ENCODE assay signal across 8 mouse cellular contexts in genomic region chr13:112660574-112661381, GRCm38 (mm10). TPM values are rescaled to one million over a fixed set of nuclear protein-coding genes. Genes with fewer than 3 reads are reported as not detected.
A peak's percentile ranks its signal among the peaks of the same experiment; 100 is the strongest.
DNase-seq lines count a peak whose midpoint lies in the region; ATAC-seq lines count a peak whose summit lies in the region.

Gene Slc38a9 (plus strand): TSS chr13:112660751.

- no peaks in the 10 kb centered on the region for H3K36me3 ChIP-seq in forebrain, embryonic 11.5 days (ENCODE audit: control insufficient read depth, insufficient read depth, low read length)
- no peaks in the 10 kb centered on the region for H3K36me3 ChIP-seq in heart, embryonic 16.5 days (ENCODE audit: control insufficient read depth, insufficient read depth)
- no peaks in the 10 kb centered on the region; the same call in 1 of the 2 replicates for H3K36me3 ChIP-seq in liver, embryonic 15.5 days (replicated peaks)
- no peaks in the 10 kb centered on the region for H3K36me3 ChIP-seq in neural tube, embryonic 12.5 days

- H3K27me3 ChIP-seq in forebrain, embryonic 11.5 days (ENCODE audit: control insufficient read depth, insufficient read depth, low read length): no peaks in the 10 kb centered on the region
- H3K27me3 ChIP-seq in heart, embryonic 16.5 days (ENCODE audit: control insufficient read depth, insufficient read depth, low read length): no peaks in the 10 kb centered on the region
- no peaks in the 10 kb centered on the region for H3K27me3 ChIP-seq in liver, embryonic 15.5 days
- no peaks in the 10 kb centered on the region for H3K27me3 ChIP-seq in neural tube, embryonic 12.5 days (replicated peaks)

- under 1% methylated on average over 33 of the region's 33 CpGs for WGBS in forebrain, embryonic 11.5 days
- WGBS in heart, embryonic 16.5 days: under 1% methylated on average over 33 of the region's 33 CpGs
- under 1% methylated on average over 33 of the region's 33 CpGs for WGBS in liver, embryonic 15.5 days (ENCODE audit: insufficient replicate concordance)
- WGBS in neural tube, embryonic 12.5 days: under 1% methylated on average over 33 of the region's 33 CpGs

- peak; percentile 99 for ATAC-seq in forebrain, embryonic 11.5 days (replicated peaks; ENCODE audit: low FRiP score)
- peak; percentile 97 for ATAC-seq in heart, embryonic 16.5 days (replicated peaks; ENCODE audit: extremely low read depth, insufficient read depth, low FRiP score)
- ATAC-seq in liver, embryonic 15.5 days (ENCODE audit: insufficient read depth): peak; percentile 99
- ATAC-seq in neural tube, embryonic 12.5 days (ENCODE audit: low FRiP score, low read depth): peak; percentile 99

- H3K9ac ChIP-seq in forebrain, embryonic 11.5 days (ENCODE audit: low read length): peak within 1 kb of the TSS; percentile 70
- H3K9ac ChIP-seq in heart, embryonic 16.5 days (ENCODE audit: low read length): peak within 1 kb of the TSS; percentile 85
- peak within 1 kb of the TSS; percentile 90 for H3K9ac ChIP-seq in liver, embryonic 15.5 days
- peak within 1 kb of the TSS; percentile 66 for H3K9ac ChIP-seq in neural tube, embryonic 12.5 days

- no peaks in the 10 kb centered on the region; the same call in 1 of the 2 replicates for H3K4me1 ChIP-seq in forebrain, embryonic 11.5 days (replicated peaks; ENCODE audit: control insufficient read depth, insufficient read depth, low read length)
- peaks cover 7% of the 10 kb centered on the region for H3K4me1 ChIP-seq in heart, embryonic 16.5 days (ENCODE audit: control insufficient read depth, insufficient read depth, low read length)
- peaks cover 16% of the 10 kb centered on the region for H3K4me1 ChIP-seq in liver, embryonic 15.5 days (replicated peaks)
- H3K4me1 ChIP-seq in neural tube, embryonic 12.5 days: peaks cover 9% of the 10 kb centered on the region; the same call in 1 of the 2 replicates

- peak within 1 kb of the TSS; percentile 69 for H3K4me3 ChIP-seq in forebrain, embryonic 11.5 days (ENCODE audit: low read depth, low read length)
- H3K4me3 ChIP-seq in heart, embryonic 16.5 days (ENCODE audit: low read length): peak within 1 kb of the TSS; percentile 83
- peak within 1 kb of the TSS; percentile 80 for H3K4me3 ChIP-seq in liver, embryonic 15.5 days (replicated peaks)
- H3K4me3 ChIP-seq in neural tube, embryonic 12.5 days: peak within 1 kb of the TSS; percentile 59

- H3K4me2 ChIP-seq in forebrain, embryonic 11.5 days (ENCODE audit: low read depth, low read length, severe bottlenecking): peak within 1 kb of the TSS; percentile 62
- peak within 1 kb of the TSS; percentile 84 for H3K4me2 ChIP-seq in heart, embryonic 16.5 days (ENCODE audit: low read depth, low read length)
- H3K4me2 ChIP-seq in liver, embryonic 15.5 days: peak within 1 kb of the TSS; percentile 76
- H3K4me2 ChIP-seq in neural tube, embryonic 12.5 days (replicated peaks): peak within 1 kb of the TSS; percentile 79

- H3K27ac ChIP-seq in forebrain, embryonic 11.5 days (ENCODE audit: low read depth, low read length): no peak within 1 kb of the TSS
- H3K27ac ChIP-seq in heart, embryonic 16.5 days (ENCODE audit: low read length): peak within 1 kb of the TSS; percentile 74
- H3K27ac ChIP-seq in liver, embryonic 15.5 days (replicated peaks): peak within 1 kb of the TSS; percentile 78
- H3K27ac ChIP-seq in neural tube, embryonic 12.5 days: no peak within 1 kb of the TSS

- peak; percentile 83 to 90 for DNase-seq in CD8-positive naive resting alpha-beta T cell, adult 2 months (ENCODE audit: low read depth in 2 of 2, low spot score in 2 of 2)
- peak; percentile 86 for DNase-seq in c-Kit-positive CD71-negative TER-119-negative erythroid progenitor cells, embryonic 14.5 days (ENCODE audit: low read depth)
- peak; percentile 95 for DNase-seq in forebrain, embryonic 11.5 days (ENCODE audit: low spot score)
- DNase-seq in kidney, postnatal 36 days: peak; percentile 97
- DNase-seq in telencephalon, adult 2 months (ENCODE audit: low read depth, low spot score): peak; percentile 95

- no peaks in the 10 kb centered on the region for H3K9me3 ChIP-seq in forebrain, embryonic 11.5 days (ENCODE audit: control insufficient read depth, low read length)
- no peaks in the 10 kb centered on the region for H3K9me3 ChIP-seq in heart, embryonic 16.5 days (replicated peaks; ENCODE audit: control insufficient read depth, low read length)
- H3K9me3 ChIP-seq in liver, embryonic 15.5 days (replicated peaks): no peaks in the 10 kb centered on the region
- H3K9me3 ChIP-seq in neural tube, embryonic 12.5 days: no peaks in the 10 kb centered on the region

RNA-seq across cellular contexts. Expression of gene Slc38a9, which starts in this region (rescaled TPM):
- 19.0 and 19.5 TPM in 2 replicates for polyA plus RNA-seq in forebrain, embryonic 11.5 days (2014; fragmentation: Nextera tagmentation; extraction: Ambion mirVana)
- polyA plus RNA-seq in heart, embryonic 16.5 days (2015; fragmentation: Nextera tagmentation; extraction: Ambion mirVana): 12.7 and 14.0 TPM in 2 replicates
- polyA plus RNA-seq in liver, embryonic 15.5 days (2015; fragmentation: Nextera tagmentation; extraction: Ambion mirVana): 12.2 and 15.2 TPM in 2 replicates
- 23.8 and 24.7 TPM in 2 replicates for polyA plus RNA-seq in neural tube, embryonic 12.5 days (2016; fragmentation: Nextera tagmentation; extraction: Ambion mirVana)

Comparison
In these comparisons a context has a peak if more than half of its experiments do, and no peak if none do; other contexts are left out.
1. H3K27ac ChIP-seq: peak in heart, embryonic 16.5 days (single experiment) and liver, embryonic 15.5 days (single experiment); none in forebrain, embryonic 11.5 days (single experiment) and neural tube, embryonic 12.5 days (single experiment).
2. Peak in every context shown above with its lines, with median percentiles within 50 percentile points of each other: DNase-seq, ATAC-seq, H3K4me2 ChIP-seq, H3K4me3 ChIP-seq and H3K9ac ChIP-seq.